In the genomic region with DNA sequence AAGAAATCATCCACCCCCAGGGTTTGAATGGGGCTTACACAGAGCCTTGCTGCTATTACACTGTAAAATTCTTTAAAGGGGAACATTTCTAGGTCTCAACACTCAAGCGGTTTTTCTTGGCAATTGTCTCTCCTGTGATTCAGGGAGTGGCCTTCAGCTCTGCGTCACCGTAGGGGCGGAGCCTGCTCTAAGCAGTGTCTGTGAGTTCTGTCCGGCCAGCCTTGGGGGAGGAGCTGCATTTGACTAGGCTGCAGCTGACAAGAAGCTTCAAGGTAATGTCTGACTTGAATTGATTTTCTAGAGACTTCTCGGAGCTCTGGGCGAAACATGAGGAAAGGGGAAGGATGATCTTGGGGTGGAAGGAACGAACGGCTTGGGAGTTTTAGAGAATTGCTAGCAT, we compare ENCODE assay signal across 9 mouse cellular contexts. TPM values are rescaled to one million over a fixed set of nuclear protein-coding genes. Genes with fewer than 3 reads are reported as not detected.
A peak's percentile ranks its signal among the peaks of the same experiment; 100 is the strongest.
DNase-seq lines count a peak whose midpoint lies in the region; ATAC-seq and TF ChIP-seq lines count a peak whose summit lies in the region.
"Had no signal": no experiment of that assay in that cellular context is flagged by ENCODE, and none has a peak within 500 bp of the region (broad histone marks: within the 10 kb centered on the region; RNA-seq: fewer than 3 reads in every experiment).

No protein-coding gene starts in this region.

- no peak for ATAC-seq in liver, embryonic 13.5 days (ENCODE audit: low read depth)
- peak; percentile 90 for ATAC-seq in neural tube, embryonic 13.5 days (ENCODE audit: low read depth)

- intact Hi-C loops in left cerebral cortex, postnatal 14 days (cut with DNase I), result no loop called here
- intact Hi-C loops in heart, adult 2 months (cut with DNase I), result no loop called here

- TF ChIP-seq EP300 in heart, adult 2 months (IDR thresholded peaks at IDR 0.05; ENCODE audit: insufficient read depth, low read depth, low read length), result no peak

- TF ChIP-seq POLR2A in heart, adult 2 months (IDR thresholded peaks at IDR 0.05; ENCODE audit: insufficient read depth, low read depth, low read length), result no peak

- H3K4me2 ChIP-seq in liver, embryonic 13.5 days, result no peak overlapping the region
- H3K4me2 ChIP-seq in neural tube, embryonic 13.5 days, result peak overlapping the region; percentile 43

- peak; percentile 8 to 20 for DNase-seq in left cerebral cortex, postnatal 14 days (ENCODE audit: low spot score in 2 of 2)
- DNase-seq in left cerebral cortex, adult 9 months (ENCODE audit: low spot score in 2 of 2), result no peak
- DNase-seq in embryo, embryonic 9.5 days (ENCODE audit: extremely low spot score), result peak; percentile 45
- peak; percentile 59 to 66 for DNase-seq in heart, adult 2 months
- peak; percentile 63 for DNase-seq in kidney, adult 11 months
- peak; percentile 3 for DNase-seq in liver, embryonic 13.5 days
- no peak for DNase-seq in T-cell, adult 2 months (ENCODE audit: low spot score)

- H3K27ac ChIP-seq in heart, adult 2 months, result no peak overlapping the region
- H3K27ac ChIP-seq in liver, embryonic 13.5 days, result no peak overlapping the region
- no peak overlapping the region for H3K27ac ChIP-seq in neural tube, embryonic 13.5 days (replicated peaks)

- no peaks in the 10 kb centered on the region for H3K4me1 ChIP-seq in heart, adult 2 months (ENCODE audit: control insufficient read depth, insufficient read depth, low read length)
- no peaks in the 10 kb centered on the region for H3K4me1 ChIP-seq in liver, embryonic 13.5 days (replicated peaks)
- no peaks in the 10 kb centered on the region for H3K4me1 ChIP-seq in neural tube, embryonic 13.5 days (replicated peaks)

- no peaks in the 10 kb centered on the region for H3K79me2 ChIP-seq in heart, adult 2 months (replicated peaks; ENCODE audit: control insufficient read depth, insufficient read depth, low read length)

- no peak overlapping the region for H3K4me3 ChIP-seq in heart, adult 2 months
- no peak overlapping the region for H3K4me3 ChIP-seq in liver, embryonic 13.5 days (replicated peaks)
- H3K4me3 ChIP-seq in neural tube, embryonic 13.5 days, result peak overlapping the region; percentile 10; the same call in 1 of the 2 replicates

- 37% methylated on average over 9 of the region's 9 CpGs for WGBS in heart, adult 2 months
- WGBS in liver, embryonic 13.5 days (ENCODE audit: insufficient replicate concordance), result 46% methylated on average over 9 of the region's 9 CpGs
- WGBS in neural tube, embryonic 13.5 days, result 38% methylated on average over 9 of the region's 9 CpGs

- no peak overlapping the region for H3K9ac ChIP-seq in heart, adult 2 months (ENCODE audit: low read depth, low read length)
- H3K9ac ChIP-seq in liver, embryonic 13.5 days, result no peak overlapping the region
- no peak overlapping the region for H3K9ac ChIP-seq in neural tube, embryonic 13.5 days

- no peaks in the 10 kb centered on the region for H3K27me3 ChIP-seq in heart, adult 2 months (ENCODE audit: control insufficient read depth, insufficient read depth, low read length)
- no peaks in the 10 kb centered on the region for H3K27me3 ChIP-seq in liver, embryonic 13.5 days
- H3K27me3 ChIP-seq in neural tube, embryonic 13.5 days, result no peaks in the 10 kb centered on the region

- no peaks in the 10 kb centered on the region for H3K9me3 ChIP-seq in liver, embryonic 13.5 days (replicated peaks)
- H3K9me3 ChIP-seq in neural tube, embryonic 13.5 days, result no peaks in the 10 kb centered on the region

- H3K36me3 ChIP-seq in heart, adult 2 months (ENCODE audit: control insufficient read depth, insufficient read depth, low read length), result no peaks in the 10 kb centered on the region
- H3K36me3 ChIP-seq in liver, embryonic 13.5 days, result no peaks in the 10 kb centered on the region
- 0 out of 2 replicates have a peak, but pooled peaks cover 3% of the 10 kb centered on the region for H3K36me3 ChIP-seq in neural tube, embryonic 13.5 days

- TF ChIP-seq CTCF in heart, adult 2 months (IDR thresholded peaks at IDR 0.05), result no peak

RNA-seq across cellular contexts. Expression of a gene that starts 21.3 kb away (rescaled TPM):
- 1 to 10 TPM; 3.1 to 3.2 TPM for total RNA-seq in left cerebral cortex, postnatal 14 days (2021)
- total RNA-seq in heart, adult 2 months (2021), result 1 to 10 TPM; 2.2 to 2.9 TPM
- 0.86 and 1.5 TPM in 2 replicates for polyA plus RNA-seq in heart, adult 2 months (2012; rRNA removed)
- 2.8 and 2.9 TPM in 2 replicates for polyA plus RNA-seq in liver, embryonic 13.5 days (2015; fragmentation: Nextera tagmentation; extraction: Ambion mirVana)
- polyA plus RNA-seq in neural tube, embryonic 13.5 days (2015; fragmentation: Nextera tagmentation; extraction: Ambion mirVana), result 7.8 and 9.7 TPM in 2 replicates

RNA-seq across cellular contexts. Expression of a gene that starts 52.1 kb away (rescaled TPM):
- not detected for total RNA-seq in left cerebral cortex, postnatal 14 days (2021)
- total RNA-seq in heart, adult 2 months (2021), result not detected
- not detected in 2 replicates for polyA plus RNA-seq in heart, adult 2 months (2012; rRNA removed)
- not detected in 2 replicates for polyA plus RNA-seq in liver, embryonic 13.5 days (2015; fragmentation: Nextera tagmentation; extraction: Ambion mirVana)
- not detected in 2 replicates for polyA plus RNA-seq in neural tube, embryonic 13.5 days (2015; fragmentation: Nextera tagmentation; extraction: Ambion mirVana)
- total RNA-seq: hematopoietic stem cell, adult 5-6 weeks had no signal

Comparison
In these comparisons a context has a peak if more than half of its experiments do, and no peak if none do; other contexts are left out.
1. DNase-seq: peak in left cerebral cortex, postnatal 14 days (2 of 2), embryo, embryonic 9.5 days (single experiment), heart, adult 2 months (2 of 2), kidney, adult 11 months (single experiment) and liver, embryonic 13.5 days (single experiment); none in left cerebral cortex, adult 9 months (0 of 2) and T-cell, adult 2 months (single experiment).